Mouse (Mus musculus) liver, embryonic 16.5 days (tissue): ENCODE measurements around the gene Vrk1. TPM values are rescaled to one million over a fixed set of nuclear protein-coding genes. Genes with fewer than 3 reads are reported as not detected.
A peak's percentile ranks its signal among the peaks of the same experiment; 100 is the strongest.

ENCODE experiments used
- ATAC-seq: fragments of 200-750 bp; cut with Nextera tagmentation; 2 replicates; pipeline ENCODE4 v1.8.0; 2017; ENCODE audit warnings: low read depth, mild to moderate bottlenecking, moderate number of reproducible peaks, moderate library complexity
- H3K27ac ChIP-seq: fragments of 300-500 bp; sonication (generic); 2 replicates; pipeline ENCODE4 v1.5.1; 2014; ENCODE audit warnings: mild to moderate bottlenecking, low read length
- H3K27me3 ChIP-seq: fragments of 300-500 bp; sonication (generic); 2 replicates; pipeline ENCODE4 v1.6.1; 2014; ENCODE audit warnings: low read depth, low read length, mixed read lengths; ENCODE audit not compliant: control insufficient read depth, insufficient read depth
- H3K36me3 ChIP-seq: fragments of 300-500 bp; sonication (generic); 2 replicates; pipeline ENCODE4 v1.6.1; 2014; ENCODE audit warnings: mild to moderate bottlenecking; ENCODE audit not compliant: control insufficient read depth, insufficient read depth
- H3K4me1 ChIP-seq: fragments of 300-500 bp; sonication (generic); 2 replicates; pipeline ENCODE4 v1.6.1; 2014; ENCODE audit warnings: low read depth, low read length, mixed read lengths; ENCODE audit not compliant: control insufficient read depth
- H3K4me2 ChIP-seq: fragments of 300-500 bp; sonication (generic); 2 replicates; pipeline ENCODE4 v1.6.1; 2014; ENCODE audit warnings: low read depth, low read length, mixed read lengths
- H3K4me3 ChIP-seq: fragments of 300-500 bp; sonication (generic); 2 replicates; pipeline ENCODE4 v1.5.1; 2014; ENCODE audit warnings: low read depth, mild to moderate bottlenecking, low read length
- H3K9ac ChIP-seq: fragments of 300-500 bp; sonication (generic); 2 replicates; pipeline ENCODE4 v1.6.1; 2014; ENCODE audit warnings: low read depth, low read length
- H3K9me3 ChIP-seq: fragments of 300-500 bp; sonication (generic); replicated peaks from 2 replicates; pipeline ENCODE4 v1.6.1; 2016; ENCODE audit warnings: low read length; ENCODE audit not compliant: control insufficient read depth
- WGBS: fragments of 180-500 bp; shearing (Covaris S2); extraction: QIAGEN DNeasy Blood & Tissue Kit; methylation state at CpG from one replicate; pipeline ENCODE4 v1.1.7; 2014; ENCODE audit not compliant: insufficient replicate concordance; 5-methylcytosine and 5-hydroxymethylcytosine counted together
- polyA plus RNA-seq: library from polyadenylated mRNA; unstranded; fragments of >200 nt; fragmentation: Nextera tagmentation; extraction: Ambion mirVana; gene quantifications from 2 replicates; pipeline ENCODE4 v1.2.1, GENCODE M21; 2015

Gene Vrk1
- polyA plus RNA-seq: 69.1 and 74.1 TPM in 2 replicates

- peak within 1 kb of the TSS; percentile 98 for H3K4me3 ChIP-seq
- peak; percentile 98 for ATAC-seq
- peak within 1 kb of the TSS; percentile 94 for H3K9ac ChIP-seq
- H3K27ac ChIP-seq: peak within 1 kb of the TSS; percentile 89
- WGBS: under 1% methylated on average over 72 of the region's 72 CpGs
- H3K36me3 ChIP-seq: no peaks in the 10 kb centered on the region
- peaks cover 37% of the 10 kb centered on the region for H3K4me1 ChIP-seq
- peak within 1 kb of the TSS; percentile 72 for H3K4me2 ChIP-seq
- H3K27me3 ChIP-seq: no peaks in the 10 kb centered on the region
- no peaks in the 10 kb centered on the region for H3K9me3 ChIP-seq
These were observed at the start of gene Vrk1 for GRCm38 (mm10) chr12:106010065-106010915. Vrk1 (plus strand) TSS chr12:106010228.

DNA sequence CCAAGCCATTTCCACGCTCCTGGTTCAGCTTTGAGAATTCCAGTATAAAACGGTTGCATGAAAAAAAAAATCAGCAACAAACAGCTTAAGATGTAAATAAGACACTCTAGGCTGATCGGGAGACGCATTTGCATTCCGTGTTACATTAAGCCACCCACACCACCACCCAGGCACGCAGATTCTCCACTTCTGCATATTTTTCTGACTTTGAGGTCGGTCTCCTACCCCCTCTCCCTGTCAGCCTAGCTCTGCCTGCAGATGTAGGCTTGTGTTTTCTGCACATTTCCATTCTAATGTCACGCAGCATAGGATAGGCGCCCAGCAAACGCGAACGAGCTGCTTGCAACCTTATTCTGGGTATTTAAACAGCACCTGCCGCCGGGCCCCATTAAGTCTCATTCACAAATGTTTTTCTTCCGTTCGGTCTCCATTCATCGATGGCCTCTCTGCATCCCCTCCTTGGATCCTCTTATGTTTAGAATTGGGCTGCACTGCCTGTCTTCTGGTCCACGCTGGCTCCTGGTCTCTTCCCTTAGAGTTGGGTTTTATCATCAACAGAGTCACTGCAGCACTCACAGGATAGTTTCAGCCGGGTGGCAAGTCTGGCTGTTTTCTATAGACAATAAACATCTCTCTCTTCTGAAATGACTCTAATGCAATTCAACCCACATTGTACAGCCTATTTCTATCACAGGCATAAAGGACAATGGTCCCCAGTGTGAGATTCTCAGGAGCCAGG is 49.3 kb upstream of the Vrk1 start:
- no peaks in the 10 kb centered on the region for H3K9me3 ChIP-seq
- no peak for ATAC-seq
- WGBS: 21% methylated on average over 19 of the region's 19 CpGs

DNA sequence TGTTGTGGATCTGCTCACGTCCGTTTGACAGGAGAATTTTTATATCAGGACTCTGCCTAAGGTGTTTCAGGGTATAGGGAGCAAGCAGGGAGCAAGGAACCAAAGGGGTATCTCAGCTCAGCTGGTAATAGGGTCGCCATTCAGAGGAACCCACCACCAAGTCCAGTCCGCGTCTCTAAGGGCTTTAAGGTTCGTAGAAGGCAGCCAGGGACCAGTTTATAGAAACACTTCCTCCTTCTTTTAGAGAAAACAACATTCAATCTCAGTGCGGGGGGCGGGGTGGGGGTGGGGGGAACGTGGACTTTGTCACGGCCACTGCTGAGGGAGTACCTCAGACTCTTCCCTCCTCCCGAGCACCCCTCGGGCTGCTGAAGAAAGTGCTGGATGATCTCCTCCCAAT is 48.4 kb upstream of the Vrk1 start:
- Histone ChIP-seq H3K27ac (no peak overlapping the region), H3K4me1 (peaks cover 7% of the 10 kb centered on the region), H3K36me3 (no peaks in the 10 kb centered on the region), H3K4me2 (peak overlapping the region; percentile 88; the same call in 1 of the 2 replicates), H3K27me3 (peaks cover 32% of the 10 kb centered on the region), H3K9ac (no peak overlapping the region), H3K9me3 (no peaks in the 10 kb centered on the region), H3K4me3 (no peak overlapping the region)
- 2% methylated on average over 12 of the region's 12 CpGs for WGBS
- no peak for ATAC-seq

More for the DNA sequence above, 49.3 kb upstream of the Vrk1 start:
- Histone ChIP-seq H3K27me3 (peaks cover 32% of the 10 kb centered on the region), H3K9ac (no peak overlapping the region), H3K36me3 (no peaks in the 10 kb centered on the region), H3K27ac (no peak overlapping the region), H3K4me2 (no peak overlapping the region), H3K4me3 (no peak overlapping the region), H3K4me1 (peaks cover 7% of the 10 kb centered on the region)

GRCm38 (mm10) chr12:105962103-105963011 is 47.7 kb upstream of the Vrk1 start:
- peak overlapping the region; percentile 62 for H3K4me3 ChIP-seq
- H3K27me3 ChIP-seq: peaks cover 37% of the 10 kb centered on the region
- H3K27ac ChIP-seq: no peak overlapping the region
- no peak overlapping the region; the same call in 1 of the 2 replicates for H3K9ac ChIP-seq
- H3K4me1 ChIP-seq: peaks cover 7% of the 10 kb centered on the region
- peak overlapping the region; percentile 88 for H3K4me2 ChIP-seq
- H3K9me3 ChIP-seq: no peaks in the 10 kb centered on the region
- 1% methylated on average over 37 of the region's 37 CpGs for WGBS
- H3K36me3 ChIP-seq: no peaks in the 10 kb centered on the region
- peak; percentile 92 for ATAC-seq

DNA sequence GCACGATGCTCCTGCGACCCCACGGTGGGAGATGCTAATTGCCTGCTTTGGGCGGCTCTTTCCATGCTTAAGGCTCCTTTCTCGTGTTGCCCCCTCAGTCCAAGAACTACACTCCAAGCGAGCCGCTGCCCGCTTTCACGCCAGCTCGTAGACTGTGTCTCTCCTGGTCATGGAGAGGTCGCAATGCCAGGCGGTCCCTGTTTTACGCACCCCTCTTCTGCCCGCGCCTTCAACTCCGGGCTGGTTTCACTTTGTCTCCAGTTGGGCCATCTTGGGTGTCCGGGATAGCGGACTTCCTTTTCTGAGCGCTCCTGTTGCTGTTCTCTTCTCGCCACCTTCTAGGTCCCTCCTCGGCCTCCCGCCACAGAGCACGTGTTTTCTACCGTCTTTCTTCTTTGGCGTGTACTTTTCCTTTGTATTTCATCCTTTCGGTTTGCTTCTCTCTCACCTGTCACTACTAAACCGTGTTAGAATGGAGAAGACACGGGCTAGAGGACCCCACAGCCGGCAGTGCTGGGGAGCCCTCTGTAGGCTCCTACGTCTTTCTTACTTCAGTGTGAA is 46.9 kb upstream of the Vrk1 start:
- H3K27ac ChIP-seq: no peak overlapping the region
- H3K27me3 ChIP-seq: peaks cover 40% of the 10 kb centered on the region
- WGBS: 4% methylated on average over 30 of the region's 30 CpGs

GRCm38 (mm10) chr12:105966887-105967637 is 43.0 kb upstream of the Vrk1 start:
- no peak for ATAC-seq
- Histone ChIP-seq H3K27ac (no peak overlapping the region), H3K9me3 (no peaks in the 10 kb centered on the region), H3K27me3 (peaks cover 25% of the 10 kb centered on the region), H3K4me2 (no peak overlapping the region), H3K4me1 (peaks cover 4% of the 10 kb centered on the region), H3K36me3 (no peaks in the 10 kb centered on the region), H3K4me3 (no peak overlapping the region), H3K9ac (no peak overlapping the region)
- 28% methylated on average over 19 of the region's 19 CpGs for WGBS

More for the DNA sequence above, 46.9 kb upstream of the Vrk1 start:
- H3K4me1 ChIP-seq: peaks cover 7% of the 10 kb centered on the region
- no peaks in the 10 kb centered on the region for H3K36me3 ChIP-seq
- peak overlapping the region; percentile 88 for H3K4me2 ChIP-seq
- peak; percentile 52 for ATAC-seq
- H3K9me3 ChIP-seq: no peaks in the 10 kb centered on the region
- peak overlapping the region; percentile 3; the same call in 1 of the 2 replicates for H3K9ac ChIP-seq
- H3K4me3 ChIP-seq: peak overlapping the region; percentile 62

- Histone ChIP-seq H3K9me3 (no peaks in the 10 kb centered on the region), H3K27ac (no peak overlapping the region), H3K9ac (no peak overlapping the region), H3K36me3 (no peaks in the 10 kb centered on the region), H3K27me3 (peaks cover 21% of the 10 kb centered on the region), H3K4me1 (no peaks in the 10 kb centered on the region; the same call in 1 of the 2 replicates), H3K4me3 (peak overlapping the region; percentile 19), H3K4me2 (peak overlapping the region; percentile 36)
- no peak for ATAC-seq
- 9% methylated on average over 18 of the region's 18 CpGs for WGBS
These were observed 42.2 kb upstream of the Vrk1 start for GRCm38 (mm10) chr12:105967806-105968205.

GRCm38 (mm10) chr12:105971182-105971581 is 38.8 kb upstream of the Vrk1 start:
- Histone ChIP-seq H3K4me3 (no peak overlapping the region), H3K9ac (no peak overlapping the region), H3K27ac (no peak overlapping the region), H3K27me3 (peaks cover 19% of the 10 kb centered on the region), H3K36me3 (no peaks in the 10 kb centered on the region), H3K9me3 (no peaks in the 10 kb centered on the region), H3K4me1 (no peaks in the 10 kb centered on the region), H3K4me2 (no peak overlapping the region)
- ATAC-seq: no peak
- WGBS: 26% methylated on average over 7 of the region's 7 CpGs
